Mouse (Mus musculus) cerebellum, postnatal 4 days (tissue): ENCODE measurements around the gene Abcc1.

Source experiments
- DNase-seq, 2 experiments: peaks; one replicate each; pipeline ENCODE4 v3.0.0; 2022; ENCODE audit warnings: low spot score in 2 of 2, mixed read lengths in 1 of 2

The Abcc1 gene

DNA sequence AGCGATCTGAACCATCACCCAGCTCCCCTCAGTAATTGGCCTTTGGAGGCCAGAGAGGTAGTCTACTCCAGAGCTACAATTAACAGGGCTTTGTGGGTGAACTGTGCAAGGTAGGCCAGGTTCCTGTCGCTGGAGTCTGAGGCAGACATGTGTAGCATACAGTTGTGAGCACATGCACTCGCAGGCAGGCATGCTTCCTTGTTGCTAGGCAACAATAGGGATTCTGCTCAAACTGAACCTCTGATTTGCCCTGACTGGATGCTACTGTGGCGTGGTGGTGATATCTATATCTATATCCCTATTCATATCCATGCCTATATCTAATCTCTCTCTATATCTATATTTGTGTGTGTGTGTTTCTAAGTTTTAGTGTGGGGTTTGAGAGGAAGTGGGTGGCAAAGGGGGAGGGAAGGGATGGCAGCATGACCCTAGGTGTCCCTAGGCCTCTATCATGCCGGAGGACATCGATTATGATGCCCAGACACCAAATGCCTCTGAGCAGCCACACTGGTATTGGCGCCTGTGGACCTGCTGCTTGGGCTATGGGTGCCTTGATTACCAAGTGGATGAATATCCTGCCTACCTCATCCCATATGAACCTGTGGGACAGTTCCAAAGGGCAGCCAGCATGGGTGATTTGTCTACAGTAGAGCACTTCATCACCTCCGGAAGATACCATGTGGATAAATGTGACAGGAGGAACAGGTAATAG, 140.4 kb downstream of the Abcc1 start:
- no peak for DNase-seq

DNA sequence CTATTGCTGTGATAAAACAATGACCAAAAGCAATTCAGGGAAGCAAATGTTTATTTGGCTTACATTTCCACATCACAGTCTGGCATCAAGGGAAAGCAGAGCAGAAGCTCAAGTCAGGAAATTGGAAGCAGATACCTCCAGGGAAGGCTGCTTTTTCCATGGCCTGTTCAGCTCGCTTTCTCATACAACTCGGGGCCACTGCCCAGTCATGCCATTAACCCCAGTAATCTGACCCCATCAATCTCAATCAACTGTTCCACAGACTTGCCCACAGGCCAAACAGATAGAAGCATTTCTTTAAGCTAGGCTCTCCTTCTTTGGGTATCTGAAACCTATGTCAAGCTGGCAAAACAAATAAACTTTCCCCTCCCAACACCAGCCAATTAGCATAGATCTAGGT, 145.1 kb downstream of the Abcc1 start:
- DNase-seq: no peak
